In the genomic region with DNA sequence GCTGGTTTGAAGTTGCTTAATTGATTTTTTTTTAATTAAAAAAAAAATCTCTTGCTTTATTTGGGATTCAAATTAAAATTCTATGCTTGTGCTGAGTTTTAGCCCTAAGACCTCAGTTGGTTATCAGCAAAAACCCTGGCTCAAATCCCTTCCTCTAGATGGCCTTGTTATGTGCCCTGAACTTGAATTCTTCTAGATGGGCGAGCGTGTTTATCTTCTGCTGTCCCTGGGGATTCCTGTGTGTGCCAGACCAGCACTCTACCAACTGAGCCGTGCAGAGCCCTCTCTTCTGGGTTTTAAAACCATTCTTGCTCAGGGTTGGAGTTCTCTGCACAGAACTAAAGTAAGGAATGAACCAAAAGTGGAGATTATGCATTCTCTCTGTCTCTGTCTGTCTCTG, we compare ENCODE assay signal across 13 mouse cellular contexts. TPM values are rescaled to one million over a fixed set of nuclear protein-coding genes. Genes with fewer than 3 reads are reported as not detected.
DNase-seq lines count a peak whose midpoint lies in the region.
"Had no signal": no experiment of that assay in that cellular context is flagged by ENCODE, and none has a peak within 500 bp of the region (broad histone marks: within the 10 kb centered on the region; RNA-seq: fewer than 3 reads in every experiment).

No protein-coding gene starts in this region.

- peak; percentile 39 to 47 for DNase-seq in adrenal gland, postnatal 36 days
- no peak for DNase-seq in adrenal gland, postnatal 14 days
- DNase-seq in spleen, postnatal 36 days (ENCODE audit: low spot score in 2 of 2) = peak; percentile 70 to 72
- no peak for DNase-seq in spleen, postnatal 4 days (ENCODE audit: low spot score in 2 of 2)
- DNase-seq in adipocyte (ENCODE audit: low spot score) = peak; percentile 38
- no peak for DNase-seq in cerebellum, adult 11-12 months
- no peak for DNase-seq in gastrocnemius, postnatal 10 days
- DNase-seq: adrenal gland, adult 8-10 months; cerebellum, adult 18-20 months; cerebellum, adult 9-10 months; cerebellum, postnatal 14 days; gastrocnemius, postnatal 14 days; heart, adult 11 months had no signal

RNA-seq across cellular contexts. Expression of a gene that starts 22.0 kb away (rescaled TPM):
- total RNA-seq in adrenal gland, postnatal 36 days (2021) = 10 to 100 TPM; 58.5 to 71.5 TPM
- 63.9 and 71.4 TPM in 2 replicates for total RNA-seq in adrenal gland, postnatal 14 days (2021)
- total RNA-seq in gastrocnemius, postnatal 10 days (2021) = 10 to 100 TPM; 30.1 to 38.7 TPM

Comparison
In these comparisons a context has a peak if more than half of its experiments do, and no peak if none do; other contexts are left out.
1. DNase-seq: peak in adrenal gland, postnatal 36 days (2 of 2), spleen, postnatal 36 days (2 of 2) and adipocyte (single experiment); none in adrenal gland, postnatal 14 days (single experiment), spleen, postnatal 4 days (0 of 2), cerebellum, adult 11-12 months (single experiment) and gastrocnemius, postnatal 10 days (single experiment).